9 mouse cellular contexts compared by ENCODE assay signal in the genomic region with DNA sequence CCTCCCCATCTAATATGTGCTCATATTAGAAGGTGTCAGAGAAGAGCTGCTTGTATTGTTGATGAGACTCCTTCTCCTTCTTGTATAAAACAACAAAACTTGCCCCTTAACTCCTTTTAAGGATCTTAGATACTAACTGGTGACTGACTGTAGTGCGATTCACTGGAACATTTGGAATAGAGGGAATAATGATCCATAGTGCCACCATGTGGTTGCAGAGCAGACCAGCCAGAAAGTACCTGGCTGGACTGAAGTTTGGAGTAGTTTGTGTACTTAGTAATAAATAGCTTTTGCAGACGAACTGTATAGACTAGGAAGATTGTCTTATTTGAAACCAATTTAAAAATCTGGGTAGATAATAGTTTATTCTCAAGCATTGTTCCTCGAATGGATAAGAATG. TPM values are rescaled to one million over a fixed set of nuclear protein-coding genes. Genes with fewer than 3 reads are reported as not detected.
DNase-seq lines count a peak whose midpoint lies in the region; ATAC-seq and TF ChIP-seq lines count a peak whose summit lies in the region.
"Had no signal": no experiment of that assay in that cellular context is flagged by ENCODE, and none has a peak within 500 bp of the region (broad histone marks: within the 10 kb centered on the region; RNA-seq: fewer than 3 reads in every experiment).

No protein-coding gene starts in this region.

- whole genome bisulfite sequencing in liver, adult 2 months, result 49% methylated on average over 3 of the region's 3 CpGs

- ATAC-seq in megakaryocyte progenitor cell, adult 5-6 weeks (replicated peaks; ENCODE audit: poor library complexity), result no peak

- H3K4me3 ChIP-seq in gastrocnemius, adult 2 months, result no peak overlapping the region
- H3K4me3 ChIP-seq in liver, adult 2 months (ENCODE audit: insufficient read depth, low read depth, low read length), result no peak overlapping the region
- H3K4me3 ChIP-seq: midbrain, embryonic 12.5 days had no signal

- peak; percentile 67 for TF ChIP-seq CTCF in gastrocnemius, adult 2 months (IDR thresholded peaks at IDR 0.05)
- peak; percentile 38; the same call in 1 of the 2 replicates for TF ChIP-seq CTCF in liver, adult 2 months (IDR thresholded peaks at IDR 0.05; ENCODE audit: low read depth, low read length)

- no peaks in the 10 kb centered on the region for H3K27me3 ChIP-seq in liver, adult 2 months (ENCODE audit: control insufficient read depth, insufficient read depth, low read length)
- H3K27me3 ChIP-seq: midbrain, embryonic 12.5 days had no signal

- peaks cover 2% of the 10 kb centered on the region; the same call in 1 of the 2 replicates for H3K36me3 ChIP-seq in liver, adult 2 months (ENCODE audit: control insufficient read depth, insufficient read depth, low read length)
- H3K36me3 ChIP-seq: midbrain, embryonic 12.5 days had no signal

- intact Hi-C loops in gastrocnemius, adult 2 months (cut with DNase I), result loop anchor here (1.0 kb wide), 1 partner anchor 93 kb away; no protein-coding TSS in a partner anchor

- no peaks in the 10 kb centered on the region for H3K79me2 ChIP-seq in liver, adult 2 months (ENCODE audit: control insufficient read depth, insufficient read depth, low read length)

- no peak for DNase-seq in gastrocnemius, adult 2 months
- DNase-seq in gastrocnemius, postnatal 10 days, result no peak
- peak; percentile 15 for DNase-seq in liver, adult 2 months (ENCODE audit: extremely low read depth, low read depth, low spot score)
- DNase-seq in liver (no peak), R1 (ENCODE audit: low read depth, low spot score) (peak; percentile 60)
- peak; percentile 53 for DNase-seq in lung, postnatal 36 days
- no peak for DNase-seq in layer of hippocampus, postnatal 36 days

- H3K4me1 ChIP-seq in liver, adult 2 months (ENCODE audit: control insufficient read depth, insufficient read depth, low read length), result no peaks in the 10 kb centered on the region
- H3K4me1 ChIP-seq: midbrain, embryonic 12.5 days had no signal

- TF ChIP-seq POLR2A in liver, adult 2 months (IDR thresholded peaks at IDR 0.05; ENCODE audit: extremely low read depth, insufficient read depth, low read length), result no peak

- no peak overlapping the region for H3K27ac ChIP-seq in gastrocnemius, adult 2 months
- no peak overlapping the region for H3K27ac ChIP-seq in liver, adult 2 months (replicated peaks; ENCODE audit: insufficient read depth, low read depth, low read length)
- H3K27ac ChIP-seq: midbrain, embryonic 12.5 days had no signal

- H3K9ac ChIP-seq in liver, adult 2 months (ENCODE audit: low read depth, low read length), result no peak overlapping the region
- H3K9ac ChIP-seq: midbrain, embryonic 12.5 days had no signal

RNA-seq across cellular contexts. Expression of gene Agps, which starts 47.8 kb away (rescaled TPM):
- 10 to 100 TPM; 17.7 to 25.4 TPM for total RNA-seq in gastrocnemius, adult 2 months (2021)
- 10 to 100 TPM; 27.5 to 30.3 TPM for total RNA-seq in gastrocnemius, postnatal 10 days (2021)
- total RNA-seq in liver, adult 2 months (2014; rRNA removed), result 10.6 and 10.9 TPM in 2 replicates
- polyA plus RNA-seq in liver, adult 2 months (2012; rRNA removed), result 1.3 and 1.6 TPM in 2 replicates
- 218 and 225 TPM in 2 replicates for total RNA-seq in megakaryocyte progenitor cell, adult 5-6 weeks (2015)
- total RNA-seq in megakaryocyte progenitor cell, adult 5-6 weeks (2017), result 188 and 201 TPM in 2 replicates
- total RNA-seq in layer of hippocampus, postnatal 36 days (2021), result 10 to 100 TPM; 43.1 to 44.9 TPM

RNA-seq across cellular contexts. Expression of gene Ttc30b, which starts 58.6 kb away (rescaled TPM):
- 1 to 10 TPM; 2.7 to 3.0 TPM for total RNA-seq in gastrocnemius, adult 2 months (2021)
- 1 to 10 TPM; 5.0 TPM for total RNA-seq in gastrocnemius, postnatal 10 days (2021)
- total RNA-seq in liver, adult 2 months (2014; rRNA removed), result 5.5 and 8.7 TPM in 2 replicates
- polyA plus RNA-seq in liver, adult 2 months (2012; rRNA removed), result 3.5 and 4.1 TPM in 2 replicates
- total RNA-seq in megakaryocyte progenitor cell, adult 5-6 weeks (2015), result 2.1 and 3.2 TPM in 2 replicates
- 1.7 and 2.3 TPM in 2 replicates for total RNA-seq in megakaryocyte progenitor cell, adult 5-6 weeks (2017)
- total RNA-seq in layer of hippocampus, postnatal 36 days (2021), result 10 to 100 TPM; 11.6 to 13.5 TPM

Comparison
In these comparisons a context has a peak if more than half of its experiments do, and no peak if none do; other contexts are left out.
1. DNase-seq: peak in liver, adult 2 months (single experiment), R1 (single experiment) and lung, postnatal 36 days (single experiment); none in gastrocnemius, adult 2 months (single experiment), gastrocnemius, postnatal 10 days (single experiment), liver (single experiment) and layer of hippocampus, postnatal 36 days (0 of 2).
2. RNA of gene Agps, which starts 47.8 kb away (total RNA-seq): 188 to 225 TPM in megakaryocyte progenitor cell, adult 5-6 weeks; 43.1 to 44.9 TPM in layer of hippocampus, postnatal 36 days, 27.5 to 30.3 TPM in gastrocnemius, postnatal 10 days, 17.7 to 25.4 TPM in gastrocnemius, adult 2 months and 10.6 to 10.9 TPM in liver, adult 2 months; every median in the first group is over 4 times any median in the second.